In the genomic region with DNA sequence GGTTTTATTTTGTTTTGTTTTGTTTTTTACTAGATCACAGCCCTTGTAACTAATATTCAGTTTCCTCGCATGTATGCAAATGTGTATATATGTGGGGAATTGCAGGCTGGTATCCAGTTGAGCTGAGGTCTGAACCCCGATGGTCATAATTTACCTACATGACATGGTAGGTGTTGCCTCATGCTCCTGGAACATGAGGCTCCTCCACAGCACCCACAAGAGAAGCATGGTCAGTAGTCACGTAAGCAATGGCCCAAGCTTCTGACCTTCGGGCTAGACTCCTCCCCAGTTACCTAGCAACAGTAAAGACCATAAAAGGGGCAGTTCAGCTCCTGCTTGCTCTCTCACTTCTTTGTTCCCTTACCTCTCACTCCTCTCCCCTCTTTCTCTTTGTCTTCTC, we compare ENCODE assay signal across 21 mouse cellular contexts.
"Had no signal": no experiment of that assay in that cellular context is flagged by ENCODE, and none has a peak within 500 bp of the region (broad histone marks: within the 10 kb centered on the region; RNA-seq: fewer than 3 reads in every experiment).

No protein-coding gene starts in this region.

- DNase-seq: forebrain, postnatal 0 days; gastrocnemius, postnatal 14 days; gastrocnemius, postnatal 36 days; heart, adult 18-20 months; heart, postnatal 10 days; heart, postnatal 36 days; kidney, adult 18-20 months; kidney, adult 8-10 months; kidney, postnatal 10 days; kidney, postnatal 25 days; kidney, postnatal 4 days had no signal

- H3K9ac ChIP-seq: forebrain, postnatal 0 days; heart, embryonic 12.5 days; hindbrain, embryonic 13.5 days; hindbrain, embryonic 15.5 days; limb, embryonic 13.5 days; limb, embryonic 15.5 days; liver, embryonic 12.5 days had no signal

- H3K27ac ChIP-seq: heart, embryonic 10.5 days; hindbrain, embryonic 13.5 days; hindbrain, embryonic 15.5 days; hindbrain, postnatal 0 days; layer of hippocampus, adult 2 months; left cerebral cortex, adult 2 months; limb, embryonic 13.5 days; limb, embryonic 15.5 days; liver, embryonic 12.5 days had no signal

- H3K4me2 ChIP-seq: heart, embryonic 12.5 days; hindbrain, embryonic 13.5 days; hindbrain, embryonic 15.5 days; limb, embryonic 13.5 days; limb, embryonic 15.5 days; liver, embryonic 12.5 days had no signal

- ATAC-seq: forebrain, postnatal 0 days; hindbrain, postnatal 0 days; liver, embryonic 12.5 days had no signal

- H3K4me3 ChIP-seq: heart, embryonic 10.5 days; heart, embryonic 12.5 days; hindbrain, embryonic 13.5 days; hindbrain, embryonic 15.5 days; layer of hippocampus, adult 2 months; left cerebral cortex, adult 2 months; limb, embryonic 13.5 days; limb, embryonic 15.5 days; liver, embryonic 12.5 days had no signal

- H3K27me3 ChIP-seq: heart, embryonic 12.5 days; hindbrain, embryonic 13.5 days; hindbrain, embryonic 15.5 days; limb, embryonic 13.5 days; limb, embryonic 15.5 days; liver, embryonic 12.5 days had no signal

- H3K9me3 ChIP-seq: heart, embryonic 10.5 days; heart, embryonic 12.5 days; hindbrain, embryonic 13.5 days; hindbrain, embryonic 15.5 days; limb, embryonic 13.5 days; limb, embryonic 15.5 days; liver, embryonic 12.5 days had no signal

- H3K4me1 ChIP-seq: heart, embryonic 10.5 days; heart, embryonic 12.5 days; hindbrain, embryonic 13.5 days; hindbrain, embryonic 15.5 days; limb, embryonic 13.5 days; limb, embryonic 15.5 days; liver, embryonic 12.5 days had no signal

- H3K36me3 ChIP-seq: heart, embryonic 10.5 days; heart, embryonic 12.5 days; hindbrain, embryonic 13.5 days; hindbrain, embryonic 15.5 days; limb, embryonic 13.5 days; limb, embryonic 15.5 days; liver, embryonic 12.5 days had no signal
